In genomic region chr10:80962051-80962472, GRCm38 (mm10) we compare ENCODE assay signal across 8 mouse cellular contexts. TPM values are rescaled to one million over a fixed set of nuclear protein-coding genes. Genes with fewer than 3 reads are reported as not detected.
DNase-seq lines count a peak whose midpoint lies in the region; ATAC-seq and TF ChIP-seq lines count a peak whose summit lies in the region.

No protein-coding gene starts in this region.

- H3K36me3 ChIP-seq in ES-E14 (ENCODE audit: control insufficient read depth, insufficient read depth, low read length, poor library complexity, severe bottlenecking), result no peaks in the 10 kb centered on the region
- no peaks in the 10 kb centered on the region for H3K36me3 ChIP-seq in heart, embryonic 15.5 days
- H3K36me3 ChIP-seq in lung, embryonic 14.5 days (ENCODE audit: insufficient read depth), result no peaks in the 10 kb centered on the region

- in situ Hi-C loops in ES-E14 (cut with MboI; ENCODE audit: low sequenced_read_pairs in 2 of 2, unreplicated experiment in 2 of 2), result no loop called here

- no peak for TF ChIP-seq CTCF in gastrocnemius, adult 2 months (IDR thresholded peaks at IDR 0.05)
- no peak for TF ChIP-seq CTCF in lung, embryonic 14.5 days (IDR thresholded peaks at IDR 0.05; ENCODE audit: low read depth)

- 44% methylated on average over 10 of the region's 10 CpGs for WGBS in heart, embryonic 15.5 days
- 8% methylated on average over 10 of the region's 10 CpGs for WGBS in lung, embryonic 14.5 days

- ATAC-seq in heart, embryonic 15.5 days (replicated peaks; ENCODE audit: insufficient number of reproducible peaks, insufficient read depth, low FRiP score, low read depth), result no peak
- ATAC-seq in lung, embryonic 14.5 days (ENCODE audit: insufficient read depth), result peak; percentile 29; the same call in 1 of the 2 replicates

- H3K4me1 ChIP-seq in ES-E14 (ENCODE audit: control insufficient read depth in 2 of 2, insufficient read depth in 2 of 2, low read length in 2 of 2, poor library complexity in 1 of 2), result peaks cover 8 to 21% of the 10 kb centered on the region in 2 experiments
- H3K4me1 ChIP-seq in heart, embryonic 15.5 days (replicated peaks), result peaks cover 61% of the 10 kb centered on the region
- peaks cover 49% of the 10 kb centered on the region for H3K4me1 ChIP-seq in lung, embryonic 14.5 days (ENCODE audit: insufficient read depth)

- H3K4me3 ChIP-seq in gastrocnemius, adult 2 months, result no peak overlapping the region
- no peak overlapping the region for H3K4me3 ChIP-seq in ES-E14 (ENCODE audit: insufficient read depth in 1 of 2, low read depth in 1 of 2, low read length in 2 of 2, poor library complexity in 1 of 2, severe bottlenecking in 1 of 2)
- no peak overlapping the region for H3K4me3 ChIP-seq in heart, embryonic 15.5 days
- no peak overlapping the region for H3K4me3 ChIP-seq in lung, embryonic 14.5 days (ENCODE audit: low read depth, low read length)

- H3K4me2 ChIP-seq in heart, embryonic 15.5 days, result no peak overlapping the region
- 0 out of 2 replicates have a peak overlapping the region, but pooled peaks have one; percentile 15 for H3K4me2 ChIP-seq in lung, embryonic 14.5 days

- peak overlapping the region; percentile 67 for H3K27ac ChIP-seq in gastrocnemius, adult 2 months
- H3K27ac ChIP-seq in ES-E14 (ENCODE audit: insufficient read depth, low read depth, low read length, poor library complexity, severe bottlenecking), result peak overlapping the region; percentile 93
- H3K27ac ChIP-seq in heart, embryonic 15.5 days, result peak overlapping the region; percentile 92
- peak overlapping the region; percentile 95 for H3K27ac ChIP-seq in lung, embryonic 14.5 days (ENCODE audit: low read depth)

- intact Hi-C loops in gastrocnemius, adult 2 months (cut with DNase I), result no loop called here

- H3K9me3 ChIP-seq in ES-E14 (ENCODE audit: control insufficient read depth, insufficient read depth, low read depth, low read length), result no peaks in the 10 kb centered on the region
- H3K9me3 ChIP-seq in heart, embryonic 15.5 days (replicated peaks), result no peaks in the 10 kb centered on the region
- H3K9me3 ChIP-seq in lung, embryonic 14.5 days (ENCODE audit: low read depth, low read length), result no peaks in the 10 kb centered on the region

- DNase-seq in gastrocnemius, adult 2 months, result no peak
- no peak for DNase-seq in gastrocnemius, adult 18-20 months (ENCODE audit: low spot score)
- DNase-seq in ES-E14 (ENCODE audit: low read depth, low spot score), result no peak
- peak; percentile 78 for DNase-seq in lung, embryonic 14.5 days
- no peak for DNase-seq in right cerebral cortex, postnatal 14 days
- no peak for DNase-seq in left cerebral cortex, adult 9 months (ENCODE audit: low spot score in 2 of 2)
- DNase-seq in cerebellum, adult 9-11 months, result no peak

- H3K27me3 ChIP-seq in heart, embryonic 15.5 days, result no peaks in the 10 kb centered on the region
- no peaks in the 10 kb centered on the region for H3K27me3 ChIP-seq in lung, embryonic 14.5 days (ENCODE audit: insufficient read depth, low read length)

- H3K9ac ChIP-seq in ES-E14 (ENCODE audit: insufficient read depth, low read depth, low read length, poor library complexity, severe bottlenecking), result peak overlapping the region; percentile 43; the same call in 1 of the 2 replicates
- H3K9ac ChIP-seq in heart, embryonic 15.5 days, result 0 out of 2 replicates have a peak overlapping the region, but pooled peaks have one; percentile 9
- no peak overlapping the region for H3K9ac ChIP-seq in lung, embryonic 14.5 days

TF ChIP-seq in ES-E14, 5 proteins besides CTCF, POLR2A, EP300 and RAD21:
- TF ChIP-seq HCFC1 (IDR thresholded peaks at IDR 0.05; ENCODE audit: borderline replicate concordance, insufficient read depth, low read length) (no peak), ZNF384 (IDR thresholded peaks at IDR 0.05; ENCODE audit: low read depth, low read length) (no peak), MAFK (IDR thresholded peaks at IDR 0.05; ENCODE audit: insufficient read depth, low read depth, low read length) (no peak), ZC3H11A (IDR thresholded peaks at IDR 0.05; ENCODE audit: borderline replicate concordance, low read depth, low read length) (no peak), CHD2 (IDR thresholded peaks at IDR 0.05; ENCODE audit: low read depth, low read length) (no peak)
TF ChIP-seq in ES-E14: peak in this region for 0.

RNA-seq across cellular contexts. Expression of gene Gadd45b, which starts 32.2 kb away (rescaled TPM):
- total RNA-seq in gastrocnemius, adult 2 months (2021), result 10 to 100 TPM; 23.6 to 28.4 TPM
- 10 to 100 TPM; 17.3 to 25.0 TPM for total RNA-seq in gastrocnemius, adult 18-20 months (2021)
- 26.4 and 36.0 TPM in 2 replicates for total RNA-seq in ES-E14 (2012; rRNA removed)
- polyA plus RNA-seq in heart, embryonic 15.5 days (2015; fragmentation: Nextera tagmentation; extraction: Ambion mirVana), result 30.8 and 34.1 TPM in 2 replicates
- polyA plus RNA-seq in lung, embryonic 14.5 days (2014; fragmentation: Nextera tagmentation; extraction: Ambion mirVana), result 18.3 and 24.6 TPM in 2 replicates

RNA-seq across cellular contexts. Expression of gene Lmnb2, which starts 44.0 kb away (rescaled TPM):
- 1 to 10 TPM; 1.9 to 3.0 TPM for total RNA-seq in gastrocnemius, adult 2 months (2021)
- 1 to 10 TPM; 2.7 to 3.2 TPM for total RNA-seq in gastrocnemius, adult 18-20 months (2021)
- 66.5 and 88.2 TPM in 2 replicates for total RNA-seq in ES-E14 (2012; rRNA removed)
- 22.0 and 32.1 TPM in 2 replicates for polyA plus RNA-seq in heart, embryonic 15.5 days (2015; fragmentation: Nextera tagmentation; extraction: Ambion mirVana)
- polyA plus RNA-seq in lung, embryonic 14.5 days (2014; fragmentation: Nextera tagmentation; extraction: Ambion mirVana), result 22.9 and 24.4 TPM in 2 replicates

RNA-seq across cellular contexts. Expression of gene Gng7, which starts 52.7 kb away (rescaled TPM):
- total RNA-seq in gastrocnemius, adult 2 months (2021), result 1 to 10 TPM in 1 of 2 experiments, under 1 TPM in 1; 0.66 to 1.0 TPM
- total RNA-seq in gastrocnemius, adult 18-20 months (2021), result 1 to 10 TPM; 2.3 to 2.5 TPM
- 0.79 and 0.94 TPM in 2 replicates for total RNA-seq in ES-E14 (2012; rRNA removed)
- 1.1 and 1.9 TPM in 2 replicates for polyA plus RNA-seq in heart, embryonic 15.5 days (2015; fragmentation: Nextera tagmentation; extraction: Ambion mirVana)
- 4.5 and 5.7 TPM in 2 replicates for polyA plus RNA-seq in lung, embryonic 14.5 days (2014; fragmentation: Nextera tagmentation; extraction: Ambion mirVana)

Comparison
In these comparisons a context has a peak if more than half of its experiments do, and no peak if none do; other contexts are left out.
1. RNA of gene Lmnb2, which starts 44.0 kb away (total RNA-seq): 66.5 to 88.2 TPM in ES-E14; 2.7 to 3.2 TPM in gastrocnemius, adult 18-20 months and 1.9 to 3.0 TPM in gastrocnemius, adult 2 months; every median in the first group is over 10 times any median in the second.
2. Peak in every context shown above with its lines, with median percentiles within 50 percentile points of each other: H3K27ac ChIP-seq.